Mouse (Mus musculus): ENCODE measurements around the gene Hsd17b7.

The Hsd17b7 gene

GRCm38 (mm10) chr1:169939345-169939744 lies 29.7 kb downstream of the Hsd17b7 start:
- DNase-seq (ENCODE audit: low spot score in 2 of 2): peak; percentile 69 to 74

- DNase-seq (ENCODE audit: low spot score in 2 of 2): peak; percentile 72 to 74
These were observed 34.9 kb downstream of the Hsd17b7 start for GRCm38 (mm10) chr1:169934005-169934725.

- DNase-seq (ENCODE audit: low spot score in 2 of 2): no peak
These were observed 36.8 kb downstream of the Hsd17b7 start for GRCm38 (mm10) chr1:169932122-169932746.

- DNase-seq (ENCODE audit: low spot score in 2 of 2): no peak
These were observed 37.3 kb downstream of the Hsd17b7 start for GRCm38 (mm10) chr1:169931698-169932097.

GRCm38 (mm10) chr1:169928454-169928971 lies 40.5 kb downstream of the Hsd17b7 start, which contains the start of gene Ccdc190:
Ccdc190 (plus strand) TSS chr1:169928648.
- no peak for DNase-seq (ENCODE audit: low spot score in 2 of 2)

- DNase-seq (ENCODE audit: low spot score in 2 of 2): no peak
These were observed 41.2 kb downstream of the Hsd17b7 start for GRCm38 (mm10) chr1:169927753-169928369.

DNA sequence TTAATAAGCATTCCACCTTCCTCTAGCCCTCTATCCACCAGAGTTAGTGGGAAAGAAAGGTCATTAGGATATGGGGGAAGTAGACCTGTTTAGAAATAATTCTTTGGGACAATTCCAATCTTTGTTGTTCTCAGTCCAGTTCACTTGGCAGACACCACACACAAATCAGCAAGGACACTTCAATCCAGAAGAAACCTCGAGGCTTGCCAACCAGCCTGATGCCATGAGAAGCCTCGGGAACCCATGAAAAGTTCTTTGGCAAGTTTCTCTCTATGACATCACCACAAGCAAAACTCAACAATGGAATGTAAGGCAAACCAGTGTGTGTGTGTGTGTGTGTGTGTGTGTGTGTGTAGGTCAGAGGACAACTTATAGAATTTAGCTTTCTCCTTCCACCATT lies 44.5 kb downstream of the Hsd17b7 start:
- DNase-seq (ENCODE audit: low spot score in 2 of 2): no peak

DNA sequence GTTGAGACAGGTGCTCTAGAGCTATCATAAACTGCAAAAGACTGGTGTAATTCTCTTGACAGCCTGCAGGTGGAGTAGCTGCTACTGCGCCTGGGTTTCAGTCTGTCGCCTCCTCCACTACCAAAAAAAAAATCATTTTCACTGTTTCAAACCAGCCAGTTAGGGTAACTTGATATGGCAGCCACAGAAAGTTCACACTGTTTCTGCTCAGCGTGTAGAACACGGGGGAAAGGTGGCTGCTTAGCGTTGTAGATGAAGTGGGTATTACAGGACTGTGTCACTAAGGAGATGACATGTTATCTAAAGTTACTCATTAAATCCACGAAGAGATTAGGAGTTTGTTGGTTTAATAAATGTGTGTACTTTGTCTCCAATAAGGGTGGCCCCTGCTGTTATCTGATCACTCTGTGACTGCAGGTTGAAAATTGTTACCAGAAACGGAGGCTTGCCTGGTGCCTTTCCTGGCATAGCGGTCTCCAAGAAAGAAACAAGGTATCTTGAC lies 47.3 kb downstream of the Hsd17b7 start:
- DNase-seq (ENCODE audit: low spot score in 2 of 2): peak in 1 of 2 experiments; percentile 63

DNA sequence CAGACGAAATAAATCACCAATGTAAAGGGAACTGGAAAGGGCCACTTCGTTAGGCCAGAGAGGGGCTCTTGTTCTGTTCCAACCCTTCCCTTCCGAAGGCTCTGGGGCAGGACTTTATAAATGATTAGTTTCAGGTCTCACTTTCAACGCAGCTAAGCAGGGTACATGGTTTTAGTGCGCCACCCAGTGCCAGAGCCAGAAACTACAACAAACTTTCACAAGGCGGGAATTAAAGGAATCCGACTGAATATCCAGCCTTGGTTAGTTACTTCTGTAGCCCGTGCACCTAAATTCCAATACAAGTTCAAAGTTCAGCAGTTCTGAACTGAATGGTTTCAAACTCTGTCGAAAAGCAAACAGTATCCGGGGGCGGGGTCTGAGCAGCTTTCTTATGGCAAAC lies 49.8 kb downstream of the Hsd17b7 start:
- DNase-seq (ENCODE audit: low spot score in 2 of 2): peak; percentile 87 to 90

DNA sequence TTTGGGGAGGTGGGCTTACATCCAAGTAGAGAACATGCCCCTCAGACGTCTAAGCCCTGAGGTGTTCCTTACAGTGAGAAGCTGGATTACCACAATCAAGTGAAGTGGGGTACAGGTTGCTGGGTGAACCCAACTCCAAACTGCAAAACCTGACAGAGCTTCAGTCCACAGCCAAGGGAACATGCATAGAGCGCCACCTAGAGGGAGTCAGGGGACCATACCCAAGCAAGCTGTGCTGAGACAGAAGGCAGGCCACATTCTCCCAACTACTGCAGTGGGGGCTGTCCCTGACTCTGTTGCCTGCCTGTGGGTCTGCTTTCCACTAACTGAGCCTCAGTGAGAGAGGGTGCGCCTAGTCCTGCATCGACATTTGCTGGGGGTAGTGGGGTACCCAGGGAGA lies 51.0 kb downstream of the Hsd17b7 start:
- peak; percentile 75 to 78 for DNase-seq (ENCODE audit: low spot score in 2 of 2)

GRCm38 (mm10) chr1:169917115-169917796 lies 51.8 kb downstream of the Hsd17b7 start:
- no peak for DNase-seq (ENCODE audit: low spot score in 2 of 2)

DNA sequence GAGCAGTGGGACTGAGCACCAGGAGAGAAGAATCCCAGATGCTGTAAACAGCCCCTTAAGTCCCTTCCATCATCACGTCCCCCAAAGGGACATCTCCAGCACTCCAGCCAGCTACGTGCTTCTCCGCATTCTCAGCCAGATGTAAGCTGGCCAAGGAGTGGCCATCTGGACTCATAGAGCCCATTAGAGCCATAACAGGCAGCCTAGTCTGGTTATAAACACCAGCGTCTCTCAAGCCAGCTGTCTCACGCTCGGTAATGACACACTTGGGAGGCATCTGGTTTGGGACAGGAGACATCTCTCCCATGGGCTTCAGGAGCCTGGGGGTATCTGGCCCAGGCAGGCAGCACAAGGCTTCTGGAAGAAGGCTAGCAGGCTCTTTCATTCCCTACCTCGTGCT lies 52.4 kb downstream of the Hsd17b7 start:
- DNase-seq (ENCODE audit: low spot score in 2 of 2): no peak

DNA sequence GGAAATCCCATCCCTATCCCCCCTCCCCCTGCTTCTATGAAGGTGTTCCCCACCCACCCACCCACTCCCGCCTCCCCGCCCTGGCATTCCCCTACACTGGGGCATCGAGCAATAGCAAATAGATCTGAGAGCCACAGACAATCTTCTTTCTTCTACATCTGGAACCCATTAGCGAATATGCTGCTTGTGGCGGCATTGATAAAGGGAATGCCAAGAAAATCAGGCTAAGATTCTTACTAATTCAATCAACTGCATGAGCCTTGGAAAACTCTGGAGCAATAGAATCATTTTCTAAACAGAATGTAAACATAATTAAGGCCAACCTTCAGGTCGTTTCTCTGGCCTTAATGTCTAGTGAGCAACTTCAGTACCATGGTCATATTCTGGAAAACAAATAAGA lies 57.5 kb downstream of the Hsd17b7 start:
- no peak for DNase-seq (ENCODE audit: low spot score in 2 of 2)

DNA sequence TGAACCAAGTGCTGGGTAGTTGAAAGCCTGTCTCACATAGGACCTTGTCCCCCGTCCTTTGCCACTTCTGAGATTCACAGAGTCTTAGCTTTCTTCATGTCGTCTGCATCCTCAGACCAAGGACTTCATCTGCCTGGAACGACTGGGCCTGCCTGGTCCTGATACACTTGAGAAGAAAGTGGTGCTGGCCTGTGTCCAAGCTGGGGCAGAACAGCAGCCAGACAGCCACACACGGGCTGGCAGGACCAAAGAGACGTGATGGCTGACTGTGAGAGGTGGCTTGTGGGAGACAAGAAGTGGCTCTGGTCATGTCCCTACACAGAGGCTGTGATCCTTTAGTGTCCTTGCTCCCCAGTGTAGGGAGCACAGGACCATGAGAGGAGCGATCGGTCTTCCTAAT lies 58.3 kb downstream of the Hsd17b7 start:
- DNase-seq (ENCODE audit: low spot score in 2 of 2): no peak

- no peak for DNase-seq (ENCODE audit: low spot score in 2 of 2)
These were observed 59.4 kb downstream of the Hsd17b7 start for GRCm38 (mm10) chr1:169909659-169910058.

DNA sequence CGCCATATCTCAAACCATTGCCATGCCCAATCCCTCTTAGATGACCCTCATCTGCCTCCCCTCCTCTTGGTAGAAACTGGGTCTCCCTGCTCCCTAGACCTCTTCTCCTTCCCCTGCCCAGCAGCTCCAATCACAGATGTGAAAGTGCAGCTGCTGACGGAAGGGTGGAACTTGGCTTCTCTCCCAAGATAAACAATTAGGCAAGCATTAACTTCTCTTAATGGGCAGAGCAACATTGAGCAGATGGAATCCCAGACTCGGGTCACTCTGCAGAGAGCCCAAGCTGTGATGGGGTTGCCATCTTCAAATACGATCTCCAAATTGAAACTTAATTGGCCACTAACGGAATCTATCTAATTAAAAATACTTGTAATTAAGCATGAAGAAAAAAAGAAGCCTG lies 59.9 kb downstream of the Hsd17b7 start:
- DNase-seq (ENCODE audit: low spot score in 2 of 2): no peak

DNA sequence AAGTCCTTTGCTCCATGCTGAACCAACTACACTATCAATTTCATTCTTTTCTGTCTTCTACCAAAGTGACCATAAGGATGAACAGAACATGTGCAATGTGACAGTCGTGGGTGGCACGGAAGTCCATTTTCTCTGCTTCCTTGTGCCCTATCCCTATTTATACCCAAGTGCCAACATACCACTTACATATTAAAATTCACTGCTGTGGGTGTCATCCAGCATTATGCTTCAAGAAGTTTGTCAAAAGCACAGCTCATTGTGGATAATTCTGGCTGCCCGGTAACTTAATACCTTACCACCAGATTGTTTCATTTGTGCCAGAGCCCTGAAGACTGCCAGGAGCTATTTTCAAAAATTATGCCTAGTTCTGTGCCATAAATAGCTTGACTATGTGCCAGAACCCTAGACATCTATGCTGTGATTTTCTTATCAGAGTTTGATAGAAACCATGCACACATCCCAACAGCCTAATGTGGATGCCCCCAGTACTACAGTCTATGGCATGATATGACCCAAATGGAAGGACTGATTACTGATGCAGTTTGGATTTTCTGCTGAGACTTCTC lies 68.2 kb downstream of the Hsd17b7 start:
- DNase-seq (ENCODE audit: low spot score in 2 of 2): no peak

Data from right cerebral cortex, adult 2 months (tissue).